Mouse (Mus musculus) myocyte (in vitro differentiated cells): Measurements from ENCODE around the gene Golga3.
A peak's percentile ranks its signal among the peaks of the same experiment; 100 is the strongest.

Experiments
- E2F4 ChIP-seq: IDR thresholded peaks from one replicate; pipeline ENCODE4 v1.6.1; 2011; ENCODE audit warnings: mild to moderate bottlenecking, control low read depth, moderate library complexity; ENCODE audit not compliant: insufficient read depth
- POLR2A ChIP-seq: IDR thresholded peaks from one replicate; pipeline ENCODE4 v1.6.1; 2011; ENCODE audit warnings: low read depth, mild to moderate bottlenecking, control low read depth, moderate library complexity; ENCODE audit not compliant: insufficient read length
- POLR2AphosphoS2 ChIP-seq: IDR thresholded peaks from one replicate; pipeline ENCODE4 v1.6.1; 2011; ENCODE audit warnings: low read depth, control low read depth; ENCODE audit not compliant: insufficient read length
- REST ChIP-seq: IDR thresholded peaks from one replicate; pipeline ENCODE4 v1.6.1; 2011; ENCODE audit warnings: mild to moderate bottlenecking, control low read depth, moderate library complexity; ENCODE audit not compliant: insufficient read depth, insufficient read length
- TCF12 ChIP-seq: IDR thresholded peaks from one replicate; pipeline ENCODE4 v1.6.1; 2011; ENCODE audit warnings: mild to moderate bottlenecking, control low read depth; ENCODE audit not compliant: poor library complexity, insufficient read depth, severe bottlenecking
- TCF3 ChIP-seq: IDR thresholded peaks from one replicate; pipeline ENCODE4 v1.6.1; 2011; ENCODE audit warnings: low read depth, control low read depth; ENCODE audit not compliant: insufficient read length
- USF1 ChIP-seq: IDR thresholded peaks from one replicate; pipeline ENCODE4 v1.6.1; 2011; ENCODE audit warnings: low read depth, mild to moderate bottlenecking, control low read depth, moderate library complexity

- TF ChIP-seq POLR2A (peak; percentile 83), POLR2AphosphoS2 (peak; percentile 60), USF1 (no peak), REST (no peak), TCF3 (no peak), E2F4 (peak; percentile 34), TCF12 (no peak)
Measured at GRCm38 (mm10) chr5:110230780-110231461, 54.4 kb downstream of the Golga3 start, which contains the start of gene Ankle2.
